Mouse (Mus musculus): Measurements from ENCODE around the gene Msh4.
"Not testable (repeated sequence)": the region's sequence is repeated elsewhere in the genome, so short reads cannot be mapped to it uniquely, and the experiment has no call there.

The Msh4 gene

GRCm38 (mm10) chr3:153911197-153911881 lies 5.4 kb upstream of the Msh4 start:
- DNase-seq (ENCODE audit: low read depth), result no peak

GRCm38 (mm10) chr3:153910489-153910888 lies 4.6 kb upstream of the Msh4 start:
- no peak for DNase-seq (ENCODE audit: low read depth)

GRCm38 (mm10) chr3:153908919-153909318 lies 3.0 kb upstream of the Msh4 start:
- no peak for DNase-seq (ENCODE audit: low read depth)

- no peak for DNase-seq (ENCODE audit: low read depth)
Measured at GRCm38 (mm10) chr3:153905251-153906135, 445 bp downstream of the Msh4 start.

GRCm38 (mm10) chr3:153904586-153904985 lies 1.4 kb downstream of the Msh4 start:
- DNase-seq (ENCODE audit: low read depth), result no peak

GRCm38 (mm10) chr3:153902595-153902994 lies 3.3 kb downstream of the Msh4 start:
- DNase-seq (ENCODE audit: low read depth), result no peak

DNA sequence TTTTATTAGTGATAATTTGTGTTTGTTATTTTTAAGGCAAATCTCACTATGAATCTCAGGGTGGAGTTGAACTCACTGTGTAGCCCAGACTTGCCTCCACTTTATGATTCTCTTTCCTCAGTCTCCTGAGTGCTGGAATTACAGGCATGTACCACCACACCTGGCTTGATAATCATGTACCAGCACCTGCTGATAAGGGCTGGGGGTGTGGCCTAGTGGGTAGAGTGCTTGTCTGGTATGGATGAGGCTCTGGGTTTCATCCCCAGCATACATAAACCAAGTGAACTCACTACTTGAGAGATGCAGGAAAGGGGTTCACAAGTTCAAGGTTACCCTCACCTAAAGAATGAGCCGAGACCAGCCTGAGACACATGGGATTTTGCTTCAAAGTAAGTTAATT lies 4.0 kb downstream of the Msh4 start:
- no peak for DNase-seq (ENCODE audit: low read depth)

- no peak for DNase-seq (ENCODE audit: low read depth)
Measured at GRCm38 (mm10) chr3:153897216-153897615, 8.7 kb downstream of the Msh4 start.

DNA sequence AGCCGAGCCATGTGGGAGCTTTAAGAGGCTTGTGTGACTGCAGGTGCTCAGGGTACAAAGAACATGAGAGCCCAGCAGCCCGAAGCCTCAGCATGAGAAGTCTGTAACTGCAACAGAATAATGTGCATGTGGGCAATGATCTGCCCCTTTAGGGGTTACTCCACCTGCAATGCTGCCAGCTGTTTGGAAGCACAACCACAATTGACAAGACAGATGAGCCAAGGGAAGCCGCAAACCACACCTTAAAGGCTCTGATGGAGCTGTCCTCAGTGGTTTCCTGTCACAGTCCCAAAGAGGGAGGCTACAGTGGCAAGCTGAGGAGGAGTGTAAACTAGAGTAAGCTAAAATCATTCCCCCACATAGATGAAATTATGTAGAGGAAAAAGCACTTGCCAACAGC lies 10.5 kb downstream of the Msh4 start:
- DNase-seq (ENCODE audit: low read depth), result no peak

DNA sequence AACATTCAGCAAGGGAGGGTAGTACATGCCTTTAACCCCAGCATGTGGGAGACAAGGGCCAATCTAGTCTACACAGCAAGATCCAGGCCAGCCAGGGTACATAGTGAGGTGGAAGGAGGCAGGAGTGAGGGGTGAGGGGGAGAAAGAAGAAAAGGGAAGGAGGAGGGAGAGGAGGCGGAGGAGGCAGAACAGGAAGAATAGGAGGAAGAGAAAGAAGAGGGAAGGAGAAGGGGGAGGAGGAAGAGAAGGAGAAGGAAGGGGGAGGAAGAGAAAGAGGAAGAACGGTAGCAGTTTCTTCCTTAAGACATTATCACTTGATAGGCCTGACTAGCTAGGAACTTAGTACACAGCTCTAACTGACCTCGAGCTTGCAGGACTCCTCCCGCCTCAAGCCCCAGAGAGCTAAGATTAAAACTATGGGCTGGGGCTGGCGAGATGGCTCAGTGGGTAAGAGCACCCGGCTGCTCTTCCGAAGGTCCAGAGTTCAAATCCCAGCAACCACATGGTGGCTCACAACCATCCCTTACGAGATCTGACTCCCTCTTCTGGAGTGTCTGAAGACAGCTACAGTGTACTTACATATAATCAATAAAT lies 16.7 kb downstream of the Msh4 start:
- DNase-seq (ENCODE audit: low read depth), result no peak

DNA sequence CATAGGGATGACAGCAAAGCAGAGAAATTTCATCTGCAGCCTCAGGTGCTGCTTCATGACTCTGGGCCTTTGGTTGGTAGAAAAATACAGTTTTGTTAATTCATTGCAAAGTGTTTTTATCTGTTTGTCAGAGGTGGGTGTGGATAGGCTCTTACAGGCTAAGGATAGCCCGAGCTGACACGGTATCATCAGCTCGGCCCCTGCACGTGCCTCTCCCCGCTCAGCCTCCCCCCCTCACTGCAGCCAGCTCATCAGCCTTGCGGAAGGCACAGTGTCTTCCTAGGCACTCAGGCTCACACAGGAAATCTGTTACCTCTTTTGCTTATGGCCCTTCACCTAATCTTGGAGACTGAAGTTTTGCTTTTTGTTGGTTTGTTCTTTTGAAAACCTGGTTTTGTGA lies 17.8 kb downstream of the Msh4 start:
- DNase-seq (ENCODE audit: low read depth), result no peak

DNA sequence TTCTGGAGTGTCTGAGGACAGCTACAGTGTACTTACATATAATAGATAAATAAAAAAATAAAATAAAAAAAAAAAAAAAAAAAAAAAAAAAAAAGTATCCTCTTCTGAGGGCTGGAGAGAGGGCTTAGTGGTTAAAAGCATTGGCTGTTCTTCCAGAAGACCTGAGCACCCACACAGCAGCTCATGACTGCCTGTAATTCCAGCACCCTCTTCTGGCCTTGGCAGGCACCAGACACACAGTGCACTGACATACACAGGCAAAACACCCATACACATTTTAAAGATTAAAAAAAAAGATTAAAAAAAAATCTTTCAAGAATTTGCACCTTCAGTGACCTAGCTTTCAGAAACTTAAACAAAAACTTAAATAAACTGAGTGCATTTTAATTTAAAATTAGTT lies 19.6 kb downstream of the Msh4 start:
- DNase-seq (ENCODE audit: low read depth), result no peak

DNA sequence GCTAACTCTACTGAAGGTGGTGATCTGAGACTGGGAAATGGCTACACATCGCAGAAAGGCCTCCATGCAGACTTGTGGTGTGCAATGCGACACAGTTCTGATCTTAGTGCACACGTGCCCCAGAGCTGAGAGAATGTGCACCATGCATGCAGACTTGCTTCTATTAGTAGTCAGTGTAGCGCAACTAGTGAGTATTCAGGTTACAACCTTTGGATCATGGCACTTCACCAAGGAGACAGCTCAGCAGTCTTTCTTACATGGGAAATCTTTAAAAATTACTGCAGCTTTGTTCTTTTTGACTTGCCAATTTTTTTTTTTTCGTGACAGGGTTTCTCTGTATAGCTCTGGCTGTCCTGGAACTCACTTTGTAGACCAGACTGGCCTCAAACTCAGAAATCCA lies 34.5 kb downstream of the Msh4 start:
- DNase-seq (ENCODE audit: low read depth), result no peak

- no peak for DNase-seq (ENCODE audit: low read depth)
Measured at GRCm38 (mm10) chr3:153867149-153868136, 38.5 kb downstream of the Msh4 start.

DNA sequence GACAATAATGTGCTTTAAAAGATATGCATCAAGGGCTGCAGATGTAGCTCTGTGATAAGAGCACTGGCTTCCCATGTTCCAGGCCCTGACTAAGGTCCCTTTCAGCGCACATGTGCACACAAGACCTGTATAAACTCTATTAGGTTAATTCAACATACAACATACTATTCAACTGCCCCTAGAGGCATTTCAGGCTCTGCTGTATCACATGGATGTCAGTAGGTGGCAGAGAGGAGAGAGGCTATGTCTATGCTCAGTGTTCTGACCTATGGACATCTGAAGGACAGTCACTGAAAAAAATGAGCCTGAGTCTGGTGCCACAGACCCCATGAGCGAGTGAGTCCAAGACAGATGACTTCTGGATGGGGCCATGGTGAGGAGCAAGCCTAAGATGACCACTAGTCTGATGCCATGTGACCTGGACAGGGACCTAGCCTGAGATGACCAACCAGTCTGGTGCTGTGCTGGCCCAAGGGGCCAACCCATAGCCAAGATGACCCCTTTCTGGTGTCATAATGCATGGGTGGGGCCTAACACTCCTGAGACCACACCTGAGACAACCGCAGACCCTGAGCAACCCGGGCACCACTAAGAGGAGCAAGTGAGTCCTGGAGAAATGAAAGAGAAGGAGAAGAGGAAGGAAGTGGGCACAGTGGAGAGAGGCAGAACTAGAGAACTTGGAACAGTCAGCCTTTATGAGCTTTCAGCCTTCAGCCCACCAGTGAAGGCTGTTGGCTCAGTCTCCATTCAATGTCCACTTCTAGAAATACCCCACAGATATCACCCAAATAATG lies 41.1 kb downstream of the Msh4 start:
- DNase-seq (ENCODE audit: low read depth), result no peak

DNA sequence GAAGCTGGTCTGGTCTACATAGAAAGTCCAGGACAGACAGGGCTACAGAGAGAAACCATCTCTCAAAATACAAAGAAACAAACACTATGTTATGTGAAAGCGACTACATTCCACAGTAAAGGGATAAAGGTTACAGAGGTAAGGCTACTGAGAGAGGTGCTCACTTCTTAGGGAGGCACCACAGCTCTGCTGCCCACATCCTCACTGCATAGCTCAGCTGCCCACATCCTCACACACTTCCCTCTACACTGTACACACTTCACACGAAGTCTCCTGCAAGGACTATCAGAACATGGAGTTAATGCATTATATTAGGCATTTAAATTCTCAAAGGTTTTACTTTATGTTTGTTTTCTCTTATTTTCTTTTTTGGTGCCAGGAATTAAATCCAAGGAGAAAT lies 42.1 kb downstream of the Msh4 start:
- DNase-seq (ENCODE audit: low read depth), result no peak

- not testable (repeated sequence) for DNase-seq (ENCODE audit: low read depth)
Measured at GRCm38 (mm10) chr3:153860392-153860791, 45.5 kb downstream of the Msh4 start.

- no peak for DNase-seq (ENCODE audit: low read depth)
Measured at GRCm38 (mm10) chr3:153858350-153859001, 47.5 kb downstream of the Msh4 start.

DNA sequence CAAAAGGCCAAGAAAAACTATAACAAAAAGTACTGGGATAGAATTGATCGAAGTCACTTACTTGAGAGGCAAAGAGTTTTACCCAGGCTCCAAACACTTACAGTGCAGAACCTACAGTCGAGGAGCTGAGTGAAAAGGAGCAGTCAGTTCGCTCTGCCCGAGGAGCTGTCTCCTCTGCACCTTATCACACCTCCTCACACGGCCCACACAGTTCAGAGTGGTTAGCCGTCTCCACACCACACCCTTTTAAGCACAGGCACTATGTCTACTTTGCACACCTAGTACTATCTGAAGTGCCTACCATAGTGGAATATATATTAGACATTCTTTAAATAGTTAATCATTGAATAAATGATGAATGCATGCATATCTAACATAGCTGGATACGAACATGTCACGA lies 53.7 kb downstream of the Msh4 start:
- DNase-seq (ENCODE audit: low read depth), result no peak

GRCm38 (mm10) chr3:153850759-153851158 lies 55.2 kb downstream of the Msh4 start:
- no peak for DNase-seq (ENCODE audit: low read depth)

All from c-Kit-positive CD71-negative TER-119-negative erythroid progenitor cells, embryonic 14.5 days (primary cell).